Mouse (Mus musculus): ENCODE results near the gene Matk. TPM values are rescaled to one million over a fixed set of nuclear protein-coding genes. Genes with fewer than 3 reads are reported as not detected.
"Not testable (repeated sequence)": the region's sequence is repeated elsewhere in the genome, so short reads cannot be mapped to it uniquely, and the experiment has no call there.

Matk gene
- total and polyA plus RNA-seq, 2 experiments, result 0.43 to 0.65 TPM

DNA sequence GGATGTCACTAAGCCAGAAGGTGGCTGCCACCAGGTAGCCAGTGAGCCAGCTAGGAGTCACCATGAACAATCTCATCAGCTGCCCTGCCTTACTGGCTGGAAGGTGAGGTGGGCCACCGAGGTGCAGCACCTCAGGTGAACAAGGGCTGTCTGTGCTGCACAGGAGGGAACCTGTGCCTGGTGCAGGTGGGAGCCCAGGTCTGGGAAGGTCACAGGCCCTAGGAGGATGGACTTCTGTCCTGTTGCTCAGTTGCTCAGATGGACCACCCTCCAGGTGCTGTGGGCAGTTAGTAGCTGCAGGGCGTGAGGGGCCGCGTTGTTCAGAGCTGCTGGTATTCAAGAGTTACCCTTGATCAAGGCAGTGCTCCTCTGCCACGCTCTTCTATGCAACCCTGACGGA, 35.9 kb upstream of the Matk start:
- H3K27me3 ChIP-seq (ENCODE audit: control insufficient read depth, insufficient read depth, low read length), result no peaks in the 10 kb centered on the region
- H3K4me1 ChIP-seq (ENCODE audit: control insufficient read depth, insufficient read depth, low read length), result no peaks in the 10 kb centered on the region
- DNase-seq (ENCODE audit: extremely low read depth, low read depth, low spot score), result no peak
- 84% methylated on average over 6 of the region's 6 CpGs for WGBS
- H3K36me3 ChIP-seq (ENCODE audit: control insufficient read depth, insufficient read depth, low read length), result no peaks in the 10 kb centered on the region
- TF ChIP-seq CTCF (IDR thresholded peaks at IDR 0.05; ENCODE audit: low read depth, low read length), result no peak
- no peak for TF ChIP-seq POLR2A (IDR thresholded peaks at IDR 0.05; ENCODE audit: extremely low read depth, insufficient read depth, low read length)
- H3K9ac ChIP-seq (ENCODE audit: low read depth, low read length), result no peak overlapping the region
- H3K4me3 ChIP-seq (ENCODE audit: insufficient read depth, low read depth, low read length), result no peak overlapping the region
- H3K79me2 ChIP-seq (ENCODE audit: control insufficient read depth, insufficient read depth, low read length), result no peaks in the 10 kb centered on the region
- no peak overlapping the region for H3K27ac ChIP-seq (replicated peaks; ENCODE audit: insufficient read depth, low read depth, low read length)

DNA sequence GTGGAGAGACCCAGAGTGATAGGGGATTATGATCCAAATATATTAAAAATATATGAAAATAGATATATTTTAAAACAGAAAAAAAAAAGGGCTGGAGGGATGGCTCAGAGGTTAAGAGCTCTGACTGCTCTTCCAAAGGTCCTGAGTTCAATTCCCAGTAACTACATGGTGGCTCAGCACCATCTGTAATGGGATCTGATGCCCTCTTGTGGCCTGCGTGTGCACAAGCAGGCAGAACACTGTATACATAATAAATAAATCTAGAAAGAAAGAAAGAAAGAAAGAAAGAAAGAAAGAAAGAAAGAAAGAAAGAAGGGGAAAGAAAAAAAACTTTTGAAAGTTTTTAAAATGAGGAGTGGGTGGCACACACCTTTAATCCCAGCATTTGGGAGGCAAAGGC, 35.5 kb upstream of the Matk start:
- DNase-seq (ENCODE audit: extremely low read depth, low read depth, low spot score), result peak; percentile 17
- H3K36me3 ChIP-seq (ENCODE audit: control insufficient read depth, insufficient read depth, low read length); H3K27me3 ChIP-seq (ENCODE audit: control insufficient read depth, insufficient read depth, low read length); H3K79me2 ChIP-seq (ENCODE audit: control insufficient read depth, insufficient read depth, low read length); H3K27ac ChIP-seq (replicated peaks; ENCODE audit: insufficient read depth, low read depth, low read length); H3K4me1 ChIP-seq (ENCODE audit: control insufficient read depth, insufficient read depth, low read length); H3K9ac ChIP-seq (ENCODE audit: low read depth, low read length); H3K4me3 ChIP-seq (ENCODE audit: insufficient read depth, low read depth, low read length): not testable (repeated sequence)
- peak; percentile 65; the same call in 1 of the 2 replicates for TF ChIP-seq CTCF (IDR thresholded peaks at IDR 0.05; ENCODE audit: low read depth, low read length)
- 7% methylated on average over 1 of the region's 1 CpGs for WGBS

- TF ChIP-seq POLR2A (IDR thresholded peaks at IDR 0.05; ENCODE audit: extremely low read depth, insufficient read depth, low read length) (no peak), CTCF (IDR thresholded peaks at IDR 0.05; ENCODE audit: low read depth, low read length) (peak; percentile 87)
- 25% methylated on average over 7 of the region's 7 CpGs for WGBS
- Histone ChIP-seq H3K36me3 (ENCODE audit: control insufficient read depth, insufficient read depth, low read length) (no peaks in the 10 kb centered on the region), H3K79me2 (ENCODE audit: control insufficient read depth, insufficient read depth, low read length) (no peaks in the 10 kb centered on the region), H3K4me1 (ENCODE audit: control insufficient read depth, insufficient read depth, low read length) (no peaks in the 10 kb centered on the region), H3K9ac (ENCODE audit: low read depth, low read length) (no peak overlapping the region), H3K27ac (replicated peaks; ENCODE audit: insufficient read depth, low read depth, low read length) (no peak overlapping the region), H3K27me3 (ENCODE audit: control insufficient read depth, insufficient read depth, low read length) (no peaks in the 10 kb centered on the region), H3K4me3 (ENCODE audit: insufficient read depth, low read depth, low read length) (no peak overlapping the region)
- DNase-seq (ENCODE audit: extremely low read depth, low read depth, low spot score), result peak; percentile 24
These were observed 34.8 kb upstream of the Matk start for GRCm38 (mm10) chr10:81217964-81218363.

DNA sequence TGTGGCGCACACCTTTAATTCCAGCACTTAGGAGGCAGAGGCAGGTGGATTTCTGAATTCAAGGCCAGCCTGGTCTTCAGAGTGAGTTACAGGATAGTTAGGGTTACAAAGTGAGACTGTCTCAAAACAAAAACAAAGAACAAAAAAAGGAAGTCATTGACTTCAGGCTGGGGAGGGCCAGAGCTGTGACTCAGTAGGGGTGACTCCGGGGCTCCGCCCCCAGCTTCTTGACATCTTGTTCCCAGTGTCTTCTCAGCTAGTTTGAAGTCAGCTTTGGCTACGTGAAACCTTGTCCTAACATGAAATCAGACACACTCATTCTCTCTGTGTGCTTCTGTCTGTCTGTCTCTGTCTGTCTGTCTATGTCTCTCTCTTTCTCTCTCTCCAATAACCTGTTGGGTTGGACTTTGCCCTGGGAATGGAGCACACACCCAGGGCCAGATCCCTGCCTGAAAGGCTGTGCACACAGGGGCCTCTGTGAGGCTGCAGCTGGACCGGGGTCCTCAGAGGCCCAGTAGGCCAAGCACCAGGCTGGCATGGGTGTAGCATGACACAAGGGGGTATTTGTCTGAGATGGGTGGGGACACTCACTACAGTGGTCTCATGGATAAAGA, 31.2 kb upstream of the Matk start:
- Histone ChIP-seq H3K9ac (ENCODE audit: low read depth, low read length) (no peak overlapping the region), H3K4me1 (ENCODE audit: control insufficient read depth, insufficient read depth, low read length) (no peaks in the 10 kb centered on the region), H3K27ac (replicated peaks; ENCODE audit: insufficient read depth, low read depth, low read length) (no peak overlapping the region), H3K36me3 (ENCODE audit: control insufficient read depth, insufficient read depth, low read length) (no peaks in the 10 kb centered on the region), H3K4me3 (ENCODE audit: insufficient read depth, low read depth, low read length) (no peak overlapping the region), H3K79me2 (ENCODE audit: control insufficient read depth, insufficient read depth, low read length) (no peaks in the 10 kb centered on the region), H3K27me3 (ENCODE audit: control insufficient read depth, insufficient read depth, low read length) (no peaks in the 10 kb centered on the region)
- 78% methylated on average over 5 of the region's 5 CpGs for WGBS
- DNase-seq (ENCODE audit: extremely low read depth, low read depth, low spot score), result no peak
- TF ChIP-seq POLR2A (IDR thresholded peaks at IDR 0.05; ENCODE audit: extremely low read depth, insufficient read depth, low read length) (no peak), CTCF (IDR thresholded peaks at IDR 0.05; ENCODE audit: low read depth, low read length) (no peak)

- not testable (repeated sequence) for H3K4me3 ChIP-seq (ENCODE audit: insufficient read depth, low read depth, low read length); H3K27me3 ChIP-seq (ENCODE audit: control insufficient read depth, insufficient read depth, low read length); H3K27ac ChIP-seq (replicated peaks; ENCODE audit: insufficient read depth, low read depth, low read length); H3K79me2 ChIP-seq (ENCODE audit: control insufficient read depth, insufficient read depth, low read length); H3K9ac ChIP-seq (ENCODE audit: low read depth, low read length); DNase-seq (ENCODE audit: extremely low read depth, low read depth, low spot score); H3K36me3 ChIP-seq (ENCODE audit: control insufficient read depth, insufficient read depth, low read length); H3K4me1 ChIP-seq (ENCODE audit: control insufficient read depth, insufficient read depth, low read length)
- 63% methylated on average over 2 of the region's 2 CpGs for WGBS
These were observed 29.0 kb upstream of the Matk start for GRCm38 (mm10) chr10:81223731-81224130.

GRCm38 (mm10) chr10:81229735-81230437, 22.8 kb upstream of the Matk start:
- DNase-seq (ENCODE audit: extremely low read depth, low read depth, low spot score), result no peak

More at GRCm38 (mm10) chr10:81229735-81230437, 22.8 kb upstream of the Matk start:
- Histone ChIP-seq H3K36me3 (ENCODE audit: control insufficient read depth, insufficient read depth, low read length) (no peaks in the 10 kb centered on the region), H3K27ac (replicated peaks; ENCODE audit: insufficient read depth, low read depth, low read length) (no peak overlapping the region), H3K79me2 (ENCODE audit: control insufficient read depth, insufficient read depth, low read length) (no peaks in the 10 kb centered on the region), H3K4me3 (ENCODE audit: insufficient read depth, low read depth, low read length) (no peak overlapping the region), H3K4me1 (ENCODE audit: control insufficient read depth, insufficient read depth, low read length) (peaks cover 13% of the 10 kb centered on the region), H3K27me3 (ENCODE audit: control insufficient read depth, insufficient read depth, low read length) (peaks cover 4% of the 10 kb centered on the region; the same call in 1 of the 2 replicates), H3K9ac (ENCODE audit: low read depth, low read length) (no peak overlapping the region)
- TF ChIP-seq POLR2A (IDR thresholded peaks at IDR 0.05; ENCODE audit: extremely low read depth, insufficient read depth, low read length) (no peak), CTCF (IDR thresholded peaks at IDR 0.05; ENCODE audit: low read depth, low read length) (no peak)
- WGBS, result 25% methylated on average over 20 of the region's 20 CpGs
